Mouse (Mus musculus) stomach, postnatal 0 days (tissue): ENCODE data around the gene Uck2.

ENCODE experiments used
- CTCF ChIP-seq: IDR thresholded peaks from 2 replicates; pipeline ENCODE4 v1.5.1; 2016; ENCODE audit warnings: antibody characterized with exemption, low read depth, mild to moderate bottlenecking, moderate library complexity
- EP300 ChIP-seq: optimal IDR thresholded peaks from 2 replicates; pipeline ENCODE3; 2016; ENCODE audit warnings: antibody characterized with exemption

- TF ChIP-seq CTCF (peak; percentile 61), EP300 (no peak)
Measured at GRCm38 (mm10) chr1:167230930-167231611, 54.0 kb downstream of the Uck2 start.
